Mouse (Mus musculus): ENCODE results near the gene Adamtsl1. TPM values are rescaled to one million over a fixed set of nuclear protein-coding genes. Genes with fewer than 3 reads are reported as not detected.

The Adamtsl1 gene
- total RNA-seq, 1 experiment from 2014 or later, result 8.7 TPM

DNA sequence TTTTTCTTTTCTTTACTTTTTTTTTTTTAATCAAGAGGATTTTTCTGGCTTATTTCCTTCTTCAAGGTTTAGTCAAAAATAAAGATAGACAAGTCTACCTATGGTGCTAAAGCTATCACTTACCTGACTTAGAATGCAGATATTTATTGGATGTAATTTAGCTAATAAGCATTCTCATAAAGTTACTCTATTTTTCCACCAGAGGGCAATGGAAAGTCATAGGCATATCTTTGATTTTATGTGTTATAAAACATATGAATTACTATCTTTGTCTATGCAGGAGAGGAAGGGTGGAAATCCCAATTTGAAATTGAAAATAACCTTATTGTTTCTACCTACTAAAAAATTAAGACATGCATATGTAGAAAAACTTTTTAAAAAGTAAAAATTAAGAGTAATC is 418.2 kb downstream of the Adamtsl1 start:
- no peak for DNase-seq

DNA sequence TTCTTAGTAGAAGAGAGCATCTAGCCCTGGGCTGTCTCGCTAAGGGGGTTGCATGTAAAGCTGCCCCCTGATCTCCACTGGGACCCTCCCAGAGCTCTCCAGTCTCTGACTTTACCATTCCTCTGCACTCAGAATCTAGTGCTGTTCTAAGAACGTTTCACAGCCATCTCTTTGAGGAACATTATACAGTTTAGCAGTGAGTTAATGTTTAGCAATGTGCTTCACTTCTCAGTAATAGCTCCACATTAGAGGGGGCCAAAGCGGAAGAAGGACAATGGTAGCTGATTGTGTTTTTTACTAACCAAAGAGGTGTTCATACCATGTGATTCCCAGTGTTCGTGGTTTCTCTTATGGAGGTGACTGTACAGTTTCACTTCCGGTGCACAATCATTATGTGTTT is 425.5 kb downstream of the Adamtsl1 start:
- no peak for DNase-seq

DNA sequence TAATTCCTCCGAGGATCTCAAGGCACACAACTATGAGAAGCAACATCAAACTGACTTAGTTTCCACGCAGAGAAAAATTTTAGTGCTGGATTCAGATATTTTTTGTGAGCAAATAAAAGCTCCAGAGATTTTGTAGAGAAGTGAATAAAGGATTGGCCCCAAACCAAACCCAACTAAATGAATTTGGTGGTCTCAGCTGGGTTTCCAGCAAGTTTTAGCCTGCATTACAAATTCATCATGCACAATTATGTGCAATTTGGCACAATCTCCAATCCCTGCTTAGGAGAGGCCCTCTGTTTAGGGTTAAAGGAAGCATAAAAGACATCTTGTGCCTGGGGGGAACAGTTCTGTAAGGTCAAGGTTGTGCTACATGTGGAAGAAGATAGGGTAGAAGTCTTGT is 427.9 kb downstream of the Adamtsl1 start:
- no peak for DNase-seq

- no peak for DNase-seq
Measured at GRCm38 (mm10) chr4:85953590-85953989, 439.6 kb downstream of the Adamtsl1 start.

DNA sequence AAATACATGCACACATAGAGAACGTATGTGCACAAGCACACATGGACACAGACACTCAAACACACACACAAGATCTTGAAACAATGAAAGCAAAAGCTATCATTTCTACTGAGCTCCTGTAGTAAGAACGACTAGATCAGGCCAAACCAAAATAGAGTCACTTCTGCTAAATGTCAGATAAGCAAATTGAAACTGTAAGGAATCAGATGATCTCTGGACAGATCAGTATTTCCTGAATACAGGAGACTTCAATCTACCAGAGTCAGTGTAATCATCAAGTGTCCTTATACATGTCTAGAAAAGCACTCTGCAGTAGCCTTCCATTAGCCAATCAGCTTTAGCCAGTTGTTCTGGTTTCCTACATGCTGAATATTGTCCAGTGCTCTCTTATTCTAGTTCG is 441.4 kb downstream of the Adamtsl1 start:
- no peak for DNase-seq

DNA sequence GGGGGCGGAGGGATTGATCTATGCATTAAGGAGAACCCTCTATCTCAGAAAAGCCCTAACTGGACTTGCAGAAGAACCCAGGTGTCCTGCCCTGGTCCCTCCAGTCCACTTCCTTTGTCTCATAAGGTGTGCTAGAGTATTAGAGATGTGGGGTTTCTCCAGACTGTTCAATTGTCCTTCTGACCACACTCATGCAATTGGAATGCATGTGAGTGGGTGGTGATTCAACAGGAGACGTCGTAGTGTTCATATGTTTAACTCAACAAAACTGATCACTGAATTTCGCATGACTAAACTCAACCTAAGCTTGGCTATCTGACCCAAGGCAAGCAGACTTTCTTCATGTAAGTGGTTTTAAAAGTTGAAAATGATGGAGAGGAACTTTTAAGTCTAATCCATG is 443.3 kb downstream of the Adamtsl1 start:
- no peak for DNase-seq

GRCm38 (mm10) chr4:85957879-85958278 is 443.9 kb downstream of the Adamtsl1 start:
- no peak for DNase-seq

- no peak for DNase-seq
Measured at GRCm38 (mm10) chr4:85959019-85959418, 445.0 kb downstream of the Adamtsl1 start.

- DNase-seq, result no peak
Measured at GRCm38 (mm10) chr4:85976188-85976587, 462.2 kb downstream of the Adamtsl1 start.

DNA sequence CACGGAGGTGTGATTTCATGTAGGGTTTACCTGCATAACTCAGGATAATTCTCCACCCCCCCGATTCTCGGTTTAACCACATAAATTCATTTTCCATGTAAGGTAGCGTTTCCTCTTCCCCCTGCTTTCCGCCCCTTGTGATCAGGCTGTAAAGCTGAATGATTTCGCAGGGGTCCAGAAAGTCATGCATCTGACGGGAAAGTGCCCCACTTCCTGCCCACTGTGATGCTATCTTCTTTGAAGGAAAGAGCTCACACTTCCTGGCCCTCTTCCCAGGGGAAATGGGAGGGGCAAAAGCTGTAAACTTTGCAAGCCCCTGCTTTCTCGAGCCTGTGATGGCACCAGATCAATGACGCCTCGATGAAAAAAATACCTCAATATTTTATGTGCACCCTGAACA is 465.2 kb downstream of the Adamtsl1 start:
- peak; percentile 1 for DNase-seq

DNA sequence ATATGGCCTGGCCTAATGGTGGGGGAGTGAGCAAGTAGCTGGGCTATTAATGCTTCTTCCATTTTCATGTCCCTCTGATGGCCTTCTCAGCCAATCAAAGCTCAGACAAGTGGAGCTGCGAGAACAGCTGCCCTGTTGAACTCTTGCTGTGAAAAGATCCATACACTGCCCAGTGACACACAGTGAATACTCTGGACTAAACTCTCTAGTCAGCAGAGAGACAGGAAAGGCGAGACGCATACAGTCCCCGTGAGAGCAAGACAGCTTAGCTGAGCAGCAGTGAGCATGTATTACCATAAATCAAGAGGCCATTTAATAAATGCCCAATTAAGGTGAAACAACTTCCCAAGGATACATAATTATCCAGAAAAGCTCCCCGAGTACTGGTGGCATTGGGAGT is 492.6 kb downstream of the Adamtsl1 start:
- DNase-seq, result no peak

GRCm38 (mm10) chr4:86013640-86014039 is 499.7 kb downstream of the Adamtsl1 start:
- DNase-seq, result no peak

- DNase-seq, result no peak
Measured at GRCm38 (mm10) chr4:86018928-86019327, 505.0 kb downstream of the Adamtsl1 start.

- no peak for DNase-seq
Measured at GRCm38 (mm10) chr4:86019586-86019985, 505.6 kb downstream of the Adamtsl1 start.

GRCm38 (mm10) chr4:86020372-86021090 is 506.6 kb downstream of the Adamtsl1 start:
- DNase-seq, result no peak

DNA sequence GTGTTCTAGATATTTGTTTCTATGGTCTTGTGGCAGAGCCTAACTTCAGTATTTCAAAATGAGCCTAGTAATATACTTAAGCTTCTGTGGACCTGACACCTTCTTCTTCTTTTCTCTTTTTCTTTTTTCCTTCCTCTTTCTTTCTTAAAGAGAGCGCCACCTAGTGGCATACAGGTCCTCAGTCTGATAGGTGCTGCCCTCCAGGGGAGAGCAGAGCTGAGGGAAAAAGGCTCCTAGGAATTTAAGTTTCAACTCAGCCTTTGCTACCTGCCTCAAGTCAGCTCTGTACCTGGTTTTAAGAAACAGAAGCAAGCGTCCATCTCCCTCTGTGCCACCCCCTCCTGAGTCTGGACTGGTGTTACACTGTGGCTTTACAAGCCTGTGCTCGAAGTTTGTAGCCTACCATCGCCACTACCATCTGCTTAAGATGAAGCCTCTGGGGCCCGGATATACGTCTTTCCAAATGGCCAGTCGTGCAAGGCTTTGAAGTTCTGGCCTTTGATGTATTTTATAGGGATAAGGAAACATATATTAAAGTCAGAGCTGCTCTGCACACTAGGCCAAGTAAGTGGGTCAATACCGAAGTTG is 510.7 kb downstream of the Adamtsl1 start:
- no peak for DNase-seq

DNA sequence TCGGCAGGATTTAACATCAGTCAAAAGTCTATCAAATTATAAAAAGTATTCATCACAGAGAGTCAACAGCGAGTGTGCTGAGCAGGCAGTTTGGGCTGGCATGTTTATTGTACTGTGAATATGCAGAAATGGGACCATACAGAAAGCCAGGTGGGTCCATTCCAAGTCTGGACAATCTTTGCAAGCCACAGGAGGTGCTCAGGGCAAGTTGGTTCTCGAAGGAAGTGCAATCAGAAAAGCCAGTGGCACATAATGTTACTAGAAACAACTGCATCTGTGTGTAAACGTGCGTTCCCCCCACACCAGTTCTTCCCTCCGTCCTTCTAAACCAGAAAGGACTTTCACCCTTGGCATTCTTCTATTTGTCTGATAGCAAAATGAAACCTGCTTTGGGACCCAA is 515.5 kb downstream of the Adamtsl1 start:
- DNase-seq, result no peak

DNA sequence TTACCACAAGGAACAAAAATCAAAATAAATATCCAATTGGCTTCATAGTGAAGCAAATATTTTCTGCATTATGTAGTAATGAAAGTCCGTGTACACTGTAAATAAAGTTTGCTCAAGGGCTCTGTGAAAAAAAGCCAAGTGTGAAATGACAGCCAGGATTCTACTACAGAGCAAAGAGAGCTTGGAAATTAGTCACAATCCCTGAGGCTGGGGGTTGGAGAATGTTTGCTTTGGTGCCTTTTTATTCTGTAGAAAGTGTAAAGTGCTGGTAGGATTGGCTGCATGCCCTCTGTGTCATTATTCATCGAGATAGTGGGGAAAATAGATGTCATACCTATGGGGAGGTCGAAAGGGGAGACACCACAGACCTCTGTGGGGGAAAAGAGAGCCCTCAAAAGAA is 516.2 kb downstream of the Adamtsl1 start:
- no peak for DNase-seq

- DNase-seq, result peak; percentile 52
Measured at GRCm38 (mm10) chr4:86031041-86031440, 517.1 kb downstream of the Adamtsl1 start.

DNA sequence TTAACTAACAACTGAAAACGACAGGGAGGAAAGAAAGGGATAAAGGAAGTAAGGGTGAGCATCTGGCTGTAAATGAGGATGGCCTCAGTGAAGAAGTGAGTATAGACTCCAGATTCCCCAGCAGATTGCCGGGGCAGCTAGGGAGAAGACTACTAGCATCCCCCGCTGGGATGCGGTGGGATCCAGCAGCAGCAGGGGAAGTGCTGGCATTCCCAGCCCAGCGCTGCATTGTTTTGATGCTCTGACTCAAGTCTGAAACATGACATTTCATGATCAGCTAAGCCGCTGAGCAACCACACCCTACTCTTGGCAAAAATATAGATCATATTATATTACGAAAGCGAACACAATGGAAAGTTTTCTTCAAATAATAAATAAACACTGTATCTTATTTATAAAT is 526.9 kb downstream of the Adamtsl1 start:
- no peak for DNase-seq

GRCm38 (mm10) chr4:86045448-86045847 is 531.5 kb downstream of the Adamtsl1 start:
- no peak for DNase-seq

- no peak for DNase-seq
Measured at GRCm38 (mm10) chr4:86045876-86046275, 531.9 kb downstream of the Adamtsl1 start.

DNA sequence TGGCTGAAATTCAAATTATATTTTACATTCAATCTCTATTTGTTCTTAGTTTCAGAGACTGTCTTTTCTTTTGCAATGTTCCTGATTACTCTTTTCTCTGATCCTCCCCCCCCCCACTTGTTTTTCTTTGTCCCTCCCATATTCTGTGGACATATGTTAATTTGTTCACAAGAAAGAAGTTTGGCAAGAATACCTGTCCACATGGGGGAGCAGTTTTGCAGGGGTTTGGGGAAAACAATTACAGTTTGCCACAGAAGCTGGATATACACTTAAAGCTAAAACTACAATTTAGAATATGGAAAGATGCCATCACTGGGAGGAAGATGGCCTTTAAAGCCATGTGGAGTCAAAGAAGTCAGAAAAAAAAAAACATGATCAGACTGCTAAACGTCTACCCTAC is 532.9 kb downstream of the Adamtsl1 start:
- DNase-seq, result no peak

Data from adrenal gland, postnatal 25 days (tissue).